Mouse (Mus musculus) neural tube, embryonic 15.5 days (tissue): Measurements from ENCODE around the gene Il21r. TPM values are rescaled to one million over a fixed set of nuclear protein-coding genes. Genes with fewer than 3 reads are reported as not detected.

Source experiments
- ATAC-seq: fragments of 200-750 bp; cut with Nextera tagmentation; 2 replicates; pipeline ENCODE4 v1.8.0; 2017; ENCODE audit warnings: mild to moderate bottlenecking, moderate TSS enrichment, moderate library complexity; ENCODE audit not compliant: low FRiP score
- H3K27ac ChIP-seq: fragments of 300-500 bp; sonication (generic); replicated peaks from 2 replicates; pipeline ENCODE4 v1.5.1; 2015; ENCODE audit warnings: mild to moderate bottlenecking, inconsistent platforms
- H3K27me3 ChIP-seq: fragments of 300-500 bp; sonication (generic); replicated peaks from 2 replicates; pipeline ENCODE4 v1.6.1; 2015; ENCODE audit warnings: inconsistent platforms
- H3K36me3 ChIP-seq: fragments of 300-500 bp; sonication (generic); 2 replicates; pipeline ENCODE4 v1.6.1; 2015; ENCODE audit warnings: inconsistent platforms
- H3K4me1 ChIP-seq: fragments of 300-500 bp; sonication (generic); 2 replicates; pipeline ENCODE4 v1.6.1; 2015; ENCODE audit warnings: inconsistent platforms
- H3K4me2 ChIP-seq: fragments of 300-500 bp; sonication (generic); 2 replicates; pipeline ENCODE4 v1.6.1; 2015; ENCODE audit warnings: inconsistent platforms, mild to moderate bottlenecking, moderate library complexity
- H3K4me3 ChIP-seq: fragments of 300-500 bp; sonication (generic); replicated peaks from 2 replicates; pipeline ENCODE4 v1.5.1; 2015; ENCODE audit warnings: mild to moderate bottlenecking, inconsistent platforms
- H3K9ac ChIP-seq: fragments of 300-500 bp; sonication (generic); replicated peaks from 2 replicates; pipeline ENCODE4 v1.6.1; 2015; ENCODE audit warnings: mild to moderate bottlenecking, inconsistent platforms
- H3K9me3 ChIP-seq: fragments of 300-500 bp; sonication (generic); replicated peaks from 2 replicates; pipeline ENCODE4 v1.6.1; 2016; ENCODE audit warnings: inconsistent platforms
- WGBS: fragments of 180-500 bp; shearing (Covaris S2); methylation state at CpG from one replicate; pipeline ENCODE4 v1.1.7; 2015; ENCODE audit warnings: mixed read lengths; 5-methylcytosine and 5-hydroxymethylcytosine counted together
- polyA plus RNA-seq: library from polyadenylated mRNA; unstranded; fragments of >200 nt; fragmentation: Nextera tagmentation; extraction: Ambion mirVana; gene quantifications from 2 replicates; pipeline ENCODE4 v1.2.1, GENCODE M21; 2015

The Il21r gene
- polyA plus RNA-seq, 1 experiment from 2014 or later: 0.35 TPM

- Histone ChIP-seq H3K9ac (no peak overlapping the region), H3K27me3 (no peaks in the 10 kb centered on the region), H3K4me3 (no peak overlapping the region), H3K9me3 (no peaks in the 10 kb centered on the region), H3K27ac (no peak overlapping the region), H3K36me3 (no peaks in the 10 kb centered on the region), H3K4me2 (no peak overlapping the region), H3K4me1 (no peaks in the 10 kb centered on the region; the same call in 1 of the 2 replicates)
- ATAC-seq: no peak
- WGBS: 63% methylated on average over 4 of the region's 4 CpGs
Observed at GRCm38 (mm10) chr7:125630317-125630716, 27.1 kb downstream of the Il21r start.

- Histone ChIP-seq H3K36me3 (no peaks in the 10 kb centered on the region), H3K9ac (no peak overlapping the region), H3K27ac (no peak overlapping the region), H3K4me2 (no peak overlapping the region), H3K9me3 (no peaks in the 10 kb centered on the region), H3K27me3 (no peaks in the 10 kb centered on the region), H3K4me1 (no peaks in the 10 kb centered on the region; the same call in 1 of the 2 replicates), H3K4me3 (no peak overlapping the region)
- WGBS: 87% methylated on average over 3 of the region's 3 CpGs
- no peak for ATAC-seq
Observed at GRCm38 (mm10) chr7:125630989-125631388, 27.8 kb downstream of the Il21r start.

- H3K27ac ChIP-seq: no peak overlapping the region
- ATAC-seq: no peak
- no peak overlapping the region for H3K9ac ChIP-seq
- peaks cover 17% of the 10 kb centered on the region for H3K4me1 ChIP-seq
- no peaks in the 10 kb centered on the region for H3K27me3 ChIP-seq
- no peak overlapping the region for H3K4me3 ChIP-seq
- H3K36me3 ChIP-seq: peaks cover 29% of the 10 kb centered on the region
- 84% methylated on average over 8 of the region's 8 CpGs for WGBS
- no peak overlapping the region for H3K4me2 ChIP-seq
- no peaks in the 10 kb centered on the region for H3K9me3 ChIP-seq
Observed at GRCm38 (mm10) chr7:125637220-125638140, 34.3 kb downstream of the Il21r start.

GRCm38 (mm10) chr7:125638376-125638775, 35.1 kb downstream of the Il21r start:
- Histone ChIP-seq H3K27me3 (no peaks in the 10 kb centered on the region), H3K9ac (no peak overlapping the region), H3K27ac (peak overlapping the region; percentile 43; the same call in 1 of the 2 replicates), H3K4me3 (no peak overlapping the region), H3K4me1 (peaks cover 17% of the 10 kb centered on the region), H3K36me3 (peaks cover 38% of the 10 kb centered on the region), H3K4me2 (no peak overlapping the region), H3K9me3 (no peaks in the 10 kb centered on the region)
- peak; percentile 15; the same call in 1 of the 2 replicates for ATAC-seq
- 75% methylated on average over 6 of the region's 6 CpGs for WGBS

- H3K4me1 ChIP-seq: peaks cover 17% of the 10 kb centered on the region
- H3K27me3 ChIP-seq: no peaks in the 10 kb centered on the region
- no peak overlapping the region for H3K4me2 ChIP-seq
- WGBS: 32% methylated on average over 9 of the region's 9 CpGs
- H3K27ac ChIP-seq: peak overlapping the region; percentile 70
- no peak overlapping the region for H3K4me3 ChIP-seq
- ATAC-seq: peak; percentile 80
- no peaks in the 10 kb centered on the region for H3K9me3 ChIP-seq
- H3K36me3 ChIP-seq: peaks cover 44% of the 10 kb centered on the region
- H3K9ac ChIP-seq: 0 out of 2 replicates have a peak overlapping the region, but pooled peaks have one; percentile 1
Observed at GRCm38 (mm10) chr7:125638870-125639386, 35.7 kb downstream of the Il21r start.

- peaks cover 92% of the 10 kb centered on the region for H3K36me3 ChIP-seq
- WGBS: 88% methylated on average over 6 of the region's 6 CpGs
- peaks cover 9% of the 10 kb centered on the region for H3K4me1 ChIP-seq
- no peaks in the 10 kb centered on the region for H3K27me3 ChIP-seq
- no peaks in the 10 kb centered on the region for H3K9me3 ChIP-seq
- no peak overlapping the region for H3K27ac ChIP-seq
- H3K9ac ChIP-seq: no peak overlapping the region
- no peak overlapping the region for H3K4me2 ChIP-seq
- no peak overlapping the region for H3K4me3 ChIP-seq
- ATAC-seq: no peak
Observed at GRCm38 (mm10) chr7:125643880-125644279, 40.7 kb downstream of the Il21r start.

GRCm38 (mm10) chr7:125645413-125645812, 42.2 kb downstream of the Il21r start:
- ATAC-seq: no peak
- no peak overlapping the region for H3K27ac ChIP-seq
- 80% methylated on average over 7 of the region's 7 CpGs for WGBS
- no peak overlapping the region for H3K4me2 ChIP-seq
- H3K9me3 ChIP-seq: no peaks in the 10 kb centered on the region
- H3K27me3 ChIP-seq: no peaks in the 10 kb centered on the region
- no peak overlapping the region for H3K4me3 ChIP-seq
- no peaks in the 10 kb centered on the region for H3K4me1 ChIP-seq
- no peak overlapping the region for H3K9ac ChIP-seq
- H3K36me3 ChIP-seq: peaks cover 99% of the 10 kb centered on the region

- H3K4me1 ChIP-seq: no peaks in the 10 kb centered on the region
- no peak overlapping the region for H3K9ac ChIP-seq
- H3K27ac ChIP-seq: no peak overlapping the region
- no peak overlapping the region for H3K4me2 ChIP-seq
- no peak overlapping the region for H3K4me3 ChIP-seq
- no peaks in the 10 kb centered on the region for H3K9me3 ChIP-seq
- ATAC-seq: no peak
- no peaks in the 10 kb centered on the region for H3K27me3 ChIP-seq
- H3K36me3 ChIP-seq: peaks cover 98% of the 10 kb centered on the region
- 100% methylated on average over 1 of the region's 1 CpGs for WGBS
Observed at GRCm38 (mm10) chr7:125649013-125649412, 45.8 kb downstream of the Il21r start.

GRCm38 (mm10) chr7:125657511-125657910, 54.3 kb downstream of the Il21r start:
- peaks cover 92% of the 10 kb centered on the region for H3K36me3 ChIP-seq
- H3K4me1 ChIP-seq: no peaks in the 10 kb centered on the region
- no peak overlapping the region for H3K9ac ChIP-seq
- ATAC-seq: no peak
- H3K27ac ChIP-seq: no peak overlapping the region
- H3K9me3 ChIP-seq: no peaks in the 10 kb centered on the region
- no peak overlapping the region for H3K4me2 ChIP-seq
- no peaks in the 10 kb centered on the region for H3K27me3 ChIP-seq
- no peak overlapping the region for H3K4me3 ChIP-seq
- WGBS: 97% methylated on average over 6 of the region's 6 CpGs

- no peak overlapping the region for H3K27ac ChIP-seq
- no peak for ATAC-seq
- no peaks in the 10 kb centered on the region for H3K9me3 ChIP-seq
- 89% methylated on average over 3 of the region's 3 CpGs for WGBS
- H3K4me2 ChIP-seq: no peak overlapping the region
- H3K36me3 ChIP-seq: peaks cover 90% of the 10 kb centered on the region
- no peaks in the 10 kb centered on the region for H3K27me3 ChIP-seq
- no peaks in the 10 kb centered on the region for H3K4me1 ChIP-seq
- no peak overlapping the region for H3K9ac ChIP-seq
- H3K4me3 ChIP-seq: no peak overlapping the region
Observed at GRCm38 (mm10) chr7:125663654-125664053, 60.4 kb downstream of the Il21r start.

GRCm38 (mm10) chr7:125670865-125671264, 67.6 kb downstream of the Il21r start:
- Histone ChIP-seq H3K27me3 (no peaks in the 10 kb centered on the region), H3K9ac (no peak overlapping the region), H3K4me2 (no peak overlapping the region), H3K4me3 (no peak overlapping the region), H3K27ac (no peak overlapping the region), H3K9me3 (no peaks in the 10 kb centered on the region), H3K36me3 (peaks cover 97% of the 10 kb centered on the region), H3K4me1 (no peaks in the 10 kb centered on the region)
- WGBS: 91% methylated on average over 6 of the region's 6 CpGs
- no peak for ATAC-seq

GRCm38 (mm10) chr7:125671396-125671795, 68.2 kb downstream of the Il21r start:
- H3K27me3 ChIP-seq: no peaks in the 10 kb centered on the region
- no peaks in the 10 kb centered on the region for H3K4me1 ChIP-seq
- no peak overlapping the region for H3K27ac ChIP-seq
- no peak overlapping the region for H3K9ac ChIP-seq
- no peak overlapping the region for H3K4me2 ChIP-seq
- WGBS: 94% methylated on average over 8 of the region's 8 CpGs
- peaks cover 97% of the 10 kb centered on the region for H3K36me3 ChIP-seq
- no peak for ATAC-seq
- H3K4me3 ChIP-seq: no peak overlapping the region
- H3K9me3 ChIP-seq: no peaks in the 10 kb centered on the region
